Mouse (Mus musculus): Measurements from ENCODE around the gene Gm340.

The Gm340 gene

GRCm38 (mm10) chr19:41581706-41582420, at the start of gene Gm340:
Gm340 (plus strand) TSS chr19:41582370.
- no peak for DNase-seq (ENCODE audit: low spot score)

DNA sequence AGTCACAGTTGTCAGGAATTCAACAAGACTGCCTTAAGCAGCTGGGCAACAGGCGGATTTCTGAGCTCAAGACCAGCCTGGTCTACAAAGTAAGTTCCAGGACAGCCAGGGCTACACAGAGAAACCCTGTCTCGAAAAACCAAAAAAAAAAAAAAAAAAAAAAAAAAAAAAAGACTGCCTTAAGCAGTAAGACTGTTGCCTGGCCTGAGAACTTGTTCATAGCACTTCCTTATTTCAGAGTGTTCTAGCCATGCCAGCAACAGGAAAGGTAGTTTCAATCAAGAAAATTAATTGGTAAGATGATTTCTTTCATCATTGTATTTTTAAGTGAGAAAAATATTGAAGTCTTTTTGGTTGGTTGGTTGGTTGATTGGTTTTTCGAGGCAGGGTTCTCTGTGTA, 48.1 kb upstream of the Gm340 start:
- no peak for DNase-seq (ENCODE audit: low spot score)

- DNase-seq (ENCODE audit: low spot score): no peak
These were observed 25.2 kb upstream of the Gm340 start for GRCm38 (mm10) chr19:41556981-41557380.

- no peak for DNase-seq (ENCODE audit: low spot score)
These were observed 24.7 kb upstream of the Gm340 start for GRCm38 (mm10) chr19:41557491-41557890.

GRCm38 (mm10) chr19:41558891-41559486, 23.2 kb upstream of the Gm340 start:
- no peak for DNase-seq (ENCODE audit: low spot score)

DNA sequence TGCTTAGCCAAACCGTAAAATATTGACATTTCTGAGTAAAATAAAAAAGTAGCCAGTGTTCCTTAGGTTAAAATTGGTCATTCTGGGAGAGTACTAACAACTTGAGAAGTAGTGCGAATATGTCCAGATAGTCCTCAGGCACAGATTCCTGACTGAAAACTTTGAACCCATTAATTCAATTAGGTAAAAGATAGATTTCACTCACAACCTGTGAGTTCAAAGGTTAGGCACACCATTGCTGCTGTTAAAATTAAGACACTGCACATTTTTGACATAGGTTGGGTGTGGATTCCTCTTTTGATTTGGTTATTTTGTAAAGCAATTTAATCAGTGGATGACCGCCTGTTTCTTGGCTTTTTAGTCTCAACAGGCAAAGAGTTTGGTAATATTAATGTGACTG, 21.3 kb upstream of the Gm340 start:
- DNase-seq (ENCODE audit: low spot score): no peak

- DNase-seq (ENCODE audit: low spot score): no peak
These were observed 13.4 kb upstream of the Gm340 start for GRCm38 (mm10) chr19:41568791-41569190.

DNA sequence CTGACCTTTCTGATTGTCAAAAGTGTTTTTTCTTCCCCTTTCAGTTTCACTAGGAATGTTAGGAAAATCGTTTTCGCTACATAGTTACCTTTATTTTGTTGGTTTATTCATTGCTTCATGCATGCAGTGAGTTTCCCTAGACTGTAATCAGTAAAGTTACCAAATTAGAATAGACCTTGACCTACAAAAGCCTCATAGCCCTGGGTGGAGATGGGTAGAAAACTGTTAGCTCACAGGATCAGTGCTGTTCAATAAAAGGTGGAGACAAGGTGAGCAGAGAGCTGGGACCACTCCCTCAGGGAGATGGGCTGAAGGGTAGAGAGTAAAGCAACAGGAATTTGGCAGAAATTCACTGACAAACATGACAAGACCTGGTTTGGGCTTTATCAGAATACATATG, 8.5 kb upstream of the Gm340 start:
- DNase-seq (ENCODE audit: low spot score): no peak

DNA sequence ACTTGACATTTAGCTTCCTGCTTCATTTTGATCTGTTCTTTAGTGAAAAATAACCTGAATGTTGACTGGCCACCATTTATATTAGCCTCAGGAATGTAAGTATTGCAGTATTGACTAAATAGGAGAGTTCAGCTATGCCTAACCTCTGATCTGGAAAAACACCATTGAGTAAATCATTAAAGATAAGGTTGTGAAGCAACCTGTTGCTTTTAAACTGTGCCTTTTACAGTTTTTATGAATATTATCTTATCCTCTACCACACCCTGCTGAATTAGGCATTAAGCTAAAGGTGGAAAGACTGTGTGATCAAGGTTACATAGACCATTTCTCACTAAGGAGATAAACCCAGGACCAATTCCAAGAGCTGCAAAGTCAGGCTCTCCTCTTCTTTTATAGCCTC, 4.6 kb upstream of the Gm340 start:
- DNase-seq (ENCODE audit: low spot score): no peak

DNA sequence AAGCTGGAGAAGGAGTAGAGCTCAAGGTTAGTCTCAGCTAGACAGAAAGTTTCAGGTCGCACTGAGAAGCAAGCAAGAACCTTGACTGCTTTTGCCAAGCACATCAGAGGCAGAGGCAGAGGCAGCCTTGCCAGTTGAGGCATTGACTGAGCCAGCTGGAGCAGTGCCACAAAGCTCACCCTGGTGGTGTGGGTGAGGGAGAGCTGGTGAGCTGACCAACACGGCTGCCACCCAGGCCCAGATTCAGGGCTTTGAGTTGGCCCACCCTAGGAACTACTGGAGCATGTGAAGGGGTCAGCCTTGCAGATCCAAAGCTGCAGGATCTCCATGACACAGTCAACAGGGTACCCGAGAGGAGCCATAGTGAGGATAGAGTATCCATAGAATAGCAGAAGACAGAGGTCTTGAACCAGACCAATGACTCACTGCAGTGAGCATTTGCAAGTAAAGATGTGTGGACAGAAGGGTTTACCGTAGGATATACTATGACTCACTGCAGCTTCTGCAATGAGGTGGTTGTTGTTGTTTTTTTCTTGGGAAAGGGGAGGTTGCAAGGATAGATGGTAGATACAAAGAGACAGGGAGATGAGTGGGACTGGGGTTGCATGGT, 2.8 kb upstream of the Gm340 start:
- no peak for DNase-seq (ENCODE audit: low spot score)

- no peak for DNase-seq (ENCODE audit: low spot score)
These were observed 846 bp downstream of the Gm340 start for GRCm38 (mm10) chr19:41582918-41583514.

GRCm38 (mm10) chr19:41586752-41587151, 4.6 kb downstream of the Gm340 start:
- no peak for DNase-seq (ENCODE audit: low spot score)

GRCm38 (mm10) chr19:41587431-41588222, 5.5 kb downstream of the Gm340 start:
- DNase-seq (ENCODE audit: low spot score): no peak

DNA sequence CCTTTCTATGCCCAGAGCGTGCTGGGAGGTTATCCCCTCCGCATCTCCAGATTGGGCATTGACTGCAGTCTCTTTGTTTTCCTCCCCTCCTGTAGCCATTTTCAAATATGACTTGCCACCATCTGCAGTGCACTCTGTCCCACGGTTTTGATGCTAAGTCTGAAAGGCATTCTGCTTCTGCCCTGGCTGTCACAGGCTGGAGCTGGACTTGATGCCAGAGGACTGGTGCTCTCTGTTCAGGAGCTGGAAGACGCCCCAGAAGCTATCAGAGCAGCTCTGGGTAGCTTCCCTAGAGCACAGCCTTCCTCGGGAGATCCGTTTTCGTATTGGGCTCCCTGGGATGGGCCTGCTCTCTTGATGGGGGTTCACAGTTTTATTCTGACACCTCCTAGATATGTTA, 6.9 kb downstream of the Gm340 start:
- DNase-seq (ENCODE audit: low spot score): no peak

DNA sequence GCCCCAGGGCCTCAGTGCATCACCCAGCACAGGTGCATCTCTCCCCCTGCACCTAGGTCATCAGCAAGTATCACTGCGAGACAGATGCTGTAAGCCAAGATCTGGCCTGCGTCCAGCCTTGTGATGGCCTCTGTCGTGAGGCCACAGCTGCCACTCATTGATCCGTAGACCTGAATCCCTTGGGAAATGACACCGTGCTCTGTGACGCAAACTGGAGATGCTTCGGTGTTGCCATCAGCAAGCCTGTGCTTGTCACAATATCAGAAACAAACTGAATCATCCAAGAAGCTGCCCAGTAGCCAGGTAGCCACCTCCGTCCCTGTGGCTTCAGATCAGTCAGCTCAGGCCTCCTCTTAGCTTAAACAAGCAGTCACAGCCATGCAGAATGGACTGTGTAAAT, 7.5 kb downstream of the Gm340 start:
- DNase-seq (ENCODE audit: low spot score): no peak

GRCm38 (mm10) chr19:41591808-41592207, 9.6 kb downstream of the Gm340 start:
- no peak for DNase-seq (ENCODE audit: low spot score)

GRCm38 (mm10) chr19:41597170-41597894, 15.2 kb downstream of the Gm340 start:
- DNase-seq (ENCODE audit: low spot score): no peak

DNA sequence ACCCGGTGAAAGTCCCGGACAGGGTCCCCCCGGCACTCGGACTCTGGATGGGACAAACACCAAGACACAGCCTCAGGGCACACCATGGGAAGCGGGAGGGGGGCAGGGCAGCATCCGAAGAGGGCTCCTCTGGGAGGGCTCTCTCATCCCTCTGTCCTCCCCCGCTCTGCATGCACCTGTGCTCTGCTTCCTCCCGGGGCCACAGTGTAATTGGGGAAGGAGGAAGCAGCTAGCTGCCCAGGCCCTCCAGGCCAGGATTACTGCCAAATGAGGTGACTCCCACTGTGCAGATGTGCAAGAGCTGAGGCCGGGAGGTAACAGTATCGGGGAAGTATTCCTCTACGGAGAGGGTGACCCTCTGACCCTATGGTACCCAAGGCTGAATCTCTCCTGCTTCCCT, 18.5 kb downstream of the Gm340 start:
- no peak for DNase-seq (ENCODE audit: low spot score)

GRCm38 (mm10) chr19:41606208-41606987, 24.2 kb downstream of the Gm340 start:
- no peak for DNase-seq (ENCODE audit: low spot score)

- no peak for DNase-seq (ENCODE audit: low spot score)
These were observed 29.5 kb downstream of the Gm340 start for GRCm38 (mm10) chr19:41611683-41612082.
